Mouse (Mus musculus) liver, postnatal 0 days (tissue): ENCODE measurements around the gene Pccb. TPM values are rescaled to one million over a fixed set of nuclear protein-coding genes. Genes with fewer than 3 reads are reported as not detected.

Experiments used
- ATAC-seq: fragments of 200-750 bp; cut with Nextera tagmentation; 2 replicates; pipeline ENCODE4 v1.8.0; 2017; ENCODE audit warnings: mild to moderate bottlenecking, moderate library complexity
- DNase-seq: peaks from one replicate; pipeline ENCODE4 v3.0.0-alpha.2; 2016
- H3K27ac ChIP-seq: fragments of 300-500 bp; sonication (generic); 2 replicates; pipeline ENCODE4 v1.5.1; 2014; ENCODE audit warnings: antibody characterized with exemption, moderate library complexity, mild to moderate bottlenecking, low read depth
- H3K27me3 ChIP-seq: fragments of 300-500 bp; sonication (generic); 2 replicates; pipeline ENCODE4 v1.6.1; 2014; ENCODE audit warnings: low read length, control low read depth, mixed read lengths; ENCODE audit not compliant: insufficient read depth
- H3K36me3 ChIP-seq: fragments of 300-500 bp; sonication (generic); replicated peaks from 2 replicates; pipeline ENCODE4 v1.6.1; 2014; ENCODE audit warnings: mild to moderate bottlenecking, control low read depth, low read length, moderate library complexity, mixed read lengths; ENCODE audit not compliant: insufficient read depth
- H3K4me1 ChIP-seq: fragments of 300-500 bp; sonication (generic); 2 replicates; pipeline ENCODE4 v1.6.1; 2014; ENCODE audit warnings: antibody characterized with exemption, mild to moderate bottlenecking, control low read depth; ENCODE audit not compliant: insufficient read depth
- H3K4me2 ChIP-seq: fragments of 300-500 bp; sonication (generic); 2 replicates; pipeline ENCODE4 v1.6.1; 2014; ENCODE audit warnings: low read depth, mild to moderate bottlenecking, low read length, moderate library complexity, mixed read lengths
- H3K4me3 ChIP-seq: fragments of 300-500 bp; sonication (generic); 2 replicates; pipeline ENCODE4 v1.5.1; 2014; ENCODE audit warnings: low read depth, low read length
- H3K9ac ChIP-seq: fragments of 300-500 bp; sonication (generic); replicated peaks from 2 replicates; pipeline ENCODE4 v1.6.1; 2014; ENCODE audit warnings: mild to moderate bottlenecking, moderate library complexity
- H3K9me3 ChIP-seq: fragments of 300-500 bp; sonication (generic); 2 replicates; pipeline ENCODE4 v1.6.1; 2016; ENCODE audit warnings: mild to moderate bottlenecking, control low read depth, low read length, mixed read lengths
- CTCF ChIP-seq: sonication (generic); IDR thresholded peaks from 2 replicates; pipeline ENCODE4 v1.5.1; 2016; ENCODE audit warnings: antibody characterized with exemption, low read depth
- EP300 ChIP-seq: IDR thresholded peaks from 2 replicates; pipeline ENCODE4 v1.6.1; 2016; ENCODE audit warnings: antibody characterized with exemption, low read depth, mild to moderate bottlenecking
- WGBS: fragments of 180-500 bp; shearing (Covaris S2); extraction: QIAGEN DNeasy Blood & Tissue Kit; methylation state at CpG from one replicate; pipeline ENCODE4 v1.1.7; 2014; ENCODE audit not compliant: insufficient replicate concordance; 5-methylcytosine and 5-hydroxymethylcytosine counted together
- polyA plus RNA-seq: library from polyadenylated mRNA; unstranded; fragments of >200 nt; fragmentation: Nextera tagmentation; extraction: Ambion mirVana; gene quantifications from 2 replicates; pipeline ENCODE4 v1.2.1, GENCODE M21; 2015

Pccb gene
- polyA plus RNA-seq, 1 experiment from 2014 or later = 15.6 TPM

- TF ChIP-seq EP300 = no peak
- TF ChIP-seq CTCF = no peak
- 72% methylated on average over 14 of the region's 14 CpGs for WGBS
- Histone ChIP-seq H3K4me1 (no peaks in the 10 kb centered on the region), H3K36me3 (no peaks in the 10 kb centered on the region), H3K9ac (no peak overlapping the region), H3K9me3 (no peaks in the 10 kb centered on the region), H3K4me3 (no peak overlapping the region), H3K27ac (no peak overlapping the region), H3K4me2 (no peak overlapping the region), H3K27me3 (no peaks in the 10 kb centered on the region)
- no peak for ATAC-seq
- no peak for DNase-seq
Measured at GRCm38 (mm10) chr9:101053279-101053678, 18.6 kb upstream of the Pccb start.

DNA sequence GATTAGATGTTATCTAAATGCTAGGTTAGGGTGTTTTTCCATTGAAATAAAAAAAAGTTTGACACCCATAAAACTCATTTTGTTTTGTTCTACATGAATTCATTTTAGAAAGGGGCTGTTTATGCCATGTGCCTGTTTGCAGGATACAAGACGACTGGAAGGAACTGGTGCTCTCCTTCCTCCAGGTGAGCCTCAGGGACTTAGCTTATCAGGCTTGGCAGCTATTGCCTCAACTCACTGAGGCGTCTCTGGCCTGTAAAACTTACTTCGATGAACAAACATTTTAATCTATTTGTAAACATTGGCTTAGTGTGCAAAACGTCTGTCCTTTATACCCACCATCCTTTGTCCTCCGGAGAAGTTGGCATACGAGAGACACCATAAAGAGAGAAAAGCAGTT lies 18.0 kb upstream of the Pccb start:
- Histone ChIP-seq H3K4me1 (no peaks in the 10 kb centered on the region), H3K27me3 (no peaks in the 10 kb centered on the region), H3K36me3 (no peaks in the 10 kb centered on the region), H3K4me3 (no peak overlapping the region), H3K27ac (no peak overlapping the region), H3K4me2 (no peak overlapping the region), H3K9me3 (no peaks in the 10 kb centered on the region), H3K9ac (no peak overlapping the region)
- WGBS = 54% methylated on average over 6 of the region's 6 CpGs
- DNase-seq (no peak), ATAC-seq (no peak)
- TF ChIP-seq EP300 = no peak
- no peak for TF ChIP-seq CTCF

GRCm38 (mm10) chr9:101052007-101052406 lies 17.3 kb upstream of the Pccb start:
- Histone ChIP-seq H3K9ac (no peak overlapping the region), H3K4me3 (no peak overlapping the region), H3K27me3 (no peaks in the 10 kb centered on the region), H3K27ac (no peak overlapping the region), H3K36me3 (no peaks in the 10 kb centered on the region), H3K4me2 (no peak overlapping the region), H3K4me1 (no peaks in the 10 kb centered on the region), H3K9me3 (no peaks in the 10 kb centered on the region)
- no peak for TF ChIP-seq EP300
- TF ChIP-seq CTCF = no peak
- 81% methylated on average over 3 of the region's 3 CpGs for WGBS
- DNase-seq (no peak), ATAC-seq (no peak)

DNA sequence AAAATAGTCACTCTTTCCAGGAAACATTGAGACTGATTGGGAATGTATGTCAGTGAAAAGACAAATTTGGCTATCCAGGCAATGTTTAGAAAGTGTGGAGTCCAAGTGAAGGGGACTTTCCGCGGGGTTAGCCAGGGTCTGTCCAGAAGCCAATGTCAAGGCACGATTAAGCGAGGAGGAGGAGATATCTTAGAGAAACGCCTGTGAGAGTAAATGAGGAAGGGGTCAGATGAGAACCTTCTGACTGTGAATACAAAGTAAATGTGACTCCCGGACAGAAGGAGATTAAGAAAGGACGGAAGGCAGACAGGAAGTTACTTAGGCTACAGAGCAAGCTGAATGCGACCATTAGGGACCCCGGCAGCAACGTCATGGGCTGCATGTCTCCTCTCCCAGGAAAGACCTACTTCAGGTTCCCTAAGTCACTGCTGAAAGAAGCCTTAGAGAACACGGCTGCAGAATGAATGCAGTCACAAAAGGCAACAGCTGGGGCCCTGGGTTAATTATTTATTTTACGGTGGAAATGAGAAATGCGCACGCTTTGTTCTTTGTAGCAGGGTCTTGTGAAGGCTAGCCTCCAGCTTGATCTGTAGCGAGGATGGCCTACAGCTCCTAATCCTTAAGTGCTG lies 11.1 kb upstream of the Pccb start:
- WGBS = 30% methylated on average over 15 of the region's 15 CpGs
- peak overlapping the region; percentile 10; the same call in 1 of the 2 replicates for H3K4me3 ChIP-seq
- H3K36me3 ChIP-seq = no peaks in the 10 kb centered on the region
- no peak for TF ChIP-seq CTCF
- TF ChIP-seq EP300 = no peak
- peak overlapping the region; percentile 60 for H3K4me2 ChIP-seq
- no peak for ATAC-seq
- no peak for DNase-seq
- no peak overlapping the region for H3K27ac ChIP-seq
- no peaks in the 10 kb centered on the region for H3K27me3 ChIP-seq
- H3K4me1 ChIP-seq = peaks cover 11% of the 10 kb centered on the region
- H3K9ac ChIP-seq = no peak overlapping the region; the same call in 1 of the 2 replicates
- H3K9me3 ChIP-seq = no peaks in the 10 kb centered on the region

- DNase-seq (no peak), ATAC-seq (no peak)
- H3K27me3 ChIP-seq = no peaks in the 10 kb centered on the region
- 68% methylated on average over 9 of the region's 9 CpGs for WGBS
- H3K9ac ChIP-seq = no peak overlapping the region
- no peak overlapping the region for H3K4me3 ChIP-seq
- H3K36me3 ChIP-seq = no peaks in the 10 kb centered on the region
- TF ChIP-seq CTCF = no peak
- TF ChIP-seq EP300 = no peak
- H3K4me1 ChIP-seq = peaks cover 16% of the 10 kb centered on the region
- H3K9me3 ChIP-seq = no peaks in the 10 kb centered on the region
- H3K4me2 ChIP-seq = no peak overlapping the region
- H3K27ac ChIP-seq = no peak overlapping the region
Measured at GRCm38 (mm10) chr9:101042249-101042648, 7.6 kb upstream of the Pccb start.

GRCm38 (mm10) chr9:101041508-101041907 lies 6.8 kb upstream of the Pccb start:
- no peaks in the 10 kb centered on the region for H3K9me3 ChIP-seq
- H3K9ac ChIP-seq = no peak overlapping the region
- no peak overlapping the region for H3K4me2 ChIP-seq
- H3K27ac ChIP-seq = no peak overlapping the region
- H3K27me3 ChIP-seq = no peaks in the 10 kb centered on the region
- H3K36me3 ChIP-seq = no peaks in the 10 kb centered on the region
- TF ChIP-seq EP300 (no peak), CTCF (no peak)
- WGBS = 69% methylated on average over 5 of the region's 5 CpGs
- ATAC-seq = no peak
- DNase-seq = no peak
- peaks cover 20% of the 10 kb centered on the region for H3K4me1 ChIP-seq
- no peak overlapping the region for H3K4me3 ChIP-seq

GRCm38 (mm10) chr9:101038634-101039033 lies 3.9 kb upstream of the Pccb start:
- H3K4me1 ChIP-seq = peaks cover 21% of the 10 kb centered on the region; the same call in 1 of the 2 replicates
- TF ChIP-seq CTCF (no peak), EP300 (no peak)
- DNase-seq = no peak
- no peaks in the 10 kb centered on the region for H3K9me3 ChIP-seq
- no peaks in the 10 kb centered on the region for H3K36me3 ChIP-seq
- H3K4me3 ChIP-seq = no peak overlapping the region
- no peak for ATAC-seq
- no peak overlapping the region for H3K9ac ChIP-seq
- H3K27me3 ChIP-seq = no peaks in the 10 kb centered on the region
- H3K4me2 ChIP-seq = no peak overlapping the region
- H3K27ac ChIP-seq = no peak overlapping the region
- WGBS = 75% methylated on average over 5 of the region's 5 CpGs
